Mouse (Mus musculus): ENCODE measurements around the gene Vldlr.

Vldlr gene

DNA sequence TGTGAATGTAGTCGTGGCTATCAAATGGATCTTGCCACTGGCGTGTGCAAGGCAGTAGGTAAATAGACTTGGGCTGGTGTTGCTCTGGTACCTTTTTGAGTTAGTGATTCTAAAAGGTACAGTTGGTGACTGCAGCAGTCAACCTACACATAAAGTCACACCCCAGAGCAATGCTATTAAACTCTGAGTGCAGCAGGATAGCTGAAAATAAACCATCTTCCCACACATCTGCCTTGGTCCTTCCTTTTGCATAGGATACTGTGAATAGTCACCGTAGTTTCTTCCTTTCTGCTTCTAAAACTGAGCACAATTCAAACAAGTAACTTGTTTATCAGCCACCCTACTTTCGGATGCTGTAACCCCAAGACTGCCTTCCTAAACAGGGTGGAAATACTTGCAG is 23.6 kb downstream of the Vldlr start:
- no peak for DNase-seq

DNA sequence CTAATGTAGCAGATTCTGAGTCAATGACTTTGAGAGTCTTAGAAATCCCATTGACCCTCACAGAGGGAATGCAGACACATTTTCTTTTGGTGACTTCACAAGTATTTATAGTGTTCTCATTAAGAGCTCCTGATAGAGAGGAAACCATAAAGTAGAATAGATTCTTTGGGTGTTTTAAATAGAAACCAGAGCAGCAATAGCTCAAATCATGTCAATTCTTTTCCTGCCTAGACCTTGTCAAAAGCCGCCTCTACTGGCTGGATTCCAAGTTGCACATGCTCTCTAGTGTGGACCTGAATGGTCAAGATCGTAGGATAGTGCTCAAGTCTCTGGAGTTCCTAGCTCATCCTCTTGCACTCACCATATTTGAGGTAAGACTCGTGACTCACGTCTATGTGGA is 27.2 kb downstream of the Vldlr start:
- DNase-seq: no peak

DNA sequence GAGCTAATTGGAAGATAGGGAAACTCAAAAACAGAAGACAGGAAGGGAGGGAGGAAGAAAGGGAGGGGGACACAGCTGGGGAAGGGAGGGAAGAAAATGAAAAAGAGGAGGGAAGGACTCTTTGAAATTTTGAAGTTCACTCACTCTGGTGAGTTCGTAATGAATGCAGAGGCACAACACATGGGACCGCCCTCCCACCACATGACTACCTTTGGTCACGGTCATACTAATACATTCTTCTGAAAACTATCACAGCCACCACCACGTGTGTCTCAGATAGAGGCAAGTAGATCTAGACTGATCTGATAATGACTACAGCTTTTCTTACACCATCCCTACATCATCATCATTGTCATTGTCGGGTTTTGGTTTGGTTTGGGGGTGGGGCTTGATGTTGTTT is 38.5 kb downstream of the Vldlr start:
- DNase-seq: no peak

DNA sequence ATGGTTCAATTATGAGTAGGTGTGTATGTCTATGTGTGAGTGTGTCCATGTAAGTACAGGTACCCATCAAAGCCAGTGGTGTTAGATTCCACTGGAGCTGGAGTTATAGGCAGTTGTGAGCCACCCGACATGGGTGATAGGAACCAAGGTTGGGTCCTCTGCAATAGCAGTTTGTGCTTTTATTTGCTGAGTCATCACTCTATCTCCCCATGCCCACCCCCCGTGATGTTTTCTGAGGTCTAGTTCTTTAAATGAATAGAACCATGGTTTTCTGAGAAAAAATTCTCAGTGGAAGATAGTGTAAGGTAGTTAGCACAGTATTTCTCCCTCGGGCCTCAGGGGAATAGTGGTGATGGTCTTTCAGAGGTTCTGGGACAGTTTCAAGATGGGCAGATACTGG is 39.4 kb downstream of the Vldlr start:
- no peak for DNase-seq

DNA sequence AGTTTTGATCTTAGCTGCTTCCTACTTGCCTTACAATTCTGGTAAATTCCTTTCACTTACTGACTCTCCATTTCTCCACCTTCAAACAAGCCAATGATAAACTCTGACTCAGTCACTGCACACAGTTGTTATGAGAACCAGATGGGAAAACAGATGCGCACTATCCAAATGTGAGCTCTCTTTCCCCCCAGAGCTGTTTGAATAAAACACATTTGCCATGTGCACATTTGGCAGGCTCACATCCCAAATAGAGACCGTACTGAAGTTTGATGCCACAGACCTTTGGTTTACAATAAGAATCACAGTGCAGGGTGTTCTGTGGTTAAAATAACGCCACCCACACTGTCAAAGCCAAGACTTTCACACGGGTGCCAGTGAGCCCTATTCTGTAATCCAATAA is 43.8 kb downstream of the Vldlr start:
- DNase-seq: no peak

DNA sequence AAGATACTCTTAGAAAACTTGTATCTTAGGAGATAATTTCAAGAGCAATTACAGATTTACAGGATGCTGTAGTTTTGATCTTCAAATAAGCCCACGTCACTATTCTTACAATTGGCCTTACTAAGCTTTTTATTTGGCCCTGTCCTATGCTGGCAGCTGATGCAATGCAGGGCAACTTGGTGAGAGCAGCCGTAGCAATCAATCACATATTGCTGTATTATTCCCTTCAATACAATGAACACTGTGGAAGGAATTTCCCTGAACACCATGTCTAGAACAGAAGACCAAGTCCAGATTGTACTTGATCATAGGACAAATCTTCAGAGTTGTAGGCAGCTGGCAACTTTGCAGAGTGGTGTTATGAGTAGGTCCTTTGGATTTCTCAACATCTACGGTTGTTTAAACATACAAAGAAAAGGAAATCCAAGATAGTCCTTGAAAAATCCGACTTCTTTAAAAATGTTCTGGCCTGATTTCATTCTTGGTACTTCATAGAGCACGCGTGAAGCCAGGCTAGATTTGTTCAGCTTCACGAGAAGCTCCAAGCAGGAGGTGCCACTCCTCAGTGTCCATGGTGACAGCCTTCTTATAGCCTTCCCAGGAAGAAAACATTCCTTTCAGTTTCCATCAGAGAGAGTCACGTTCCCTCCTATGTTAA is 44.5 kb downstream of the Vldlr start:
- DNase-seq: no peak

DNA sequence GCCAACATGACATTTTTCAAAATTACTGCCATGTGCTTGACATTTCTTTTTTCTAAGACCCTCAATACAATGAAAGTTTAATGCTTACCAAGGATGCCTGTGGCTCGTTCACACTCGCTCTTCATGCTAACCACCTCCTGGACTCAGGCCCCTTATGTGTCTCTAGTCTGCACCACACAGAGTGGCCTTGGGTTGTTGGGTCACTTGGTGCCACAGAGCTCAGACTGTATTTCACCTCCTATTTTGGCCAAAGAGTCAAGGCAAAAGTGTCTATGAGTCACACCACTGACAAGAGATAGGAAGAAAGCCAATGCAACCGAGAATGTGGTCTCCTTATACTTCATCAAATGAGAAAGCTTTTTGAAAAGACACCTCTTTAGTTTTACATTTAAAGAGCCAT is 45.9 kb downstream of the Vldlr start:
- no peak for DNase-seq

DNA sequence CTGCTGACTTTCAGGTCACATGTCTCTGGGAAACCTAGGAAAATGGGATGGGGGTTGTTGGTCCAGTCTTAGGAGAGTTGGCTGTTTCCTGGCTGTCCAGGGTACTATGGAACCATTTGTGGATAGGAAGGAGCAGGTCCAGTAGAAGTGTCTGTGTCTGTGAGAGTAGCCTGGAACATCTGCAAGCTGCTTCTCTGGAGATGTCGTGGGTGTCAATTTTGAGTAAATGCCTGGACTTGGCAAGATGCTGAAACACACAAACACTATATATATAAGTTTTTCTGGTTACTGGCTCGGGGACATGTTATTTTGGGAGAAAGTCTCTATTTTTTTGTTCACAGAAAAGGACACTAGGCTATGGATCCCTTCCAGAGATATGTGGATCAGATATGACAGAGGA is 57.1 kb downstream of the Vldlr start:
- no peak for DNase-seq

DNA sequence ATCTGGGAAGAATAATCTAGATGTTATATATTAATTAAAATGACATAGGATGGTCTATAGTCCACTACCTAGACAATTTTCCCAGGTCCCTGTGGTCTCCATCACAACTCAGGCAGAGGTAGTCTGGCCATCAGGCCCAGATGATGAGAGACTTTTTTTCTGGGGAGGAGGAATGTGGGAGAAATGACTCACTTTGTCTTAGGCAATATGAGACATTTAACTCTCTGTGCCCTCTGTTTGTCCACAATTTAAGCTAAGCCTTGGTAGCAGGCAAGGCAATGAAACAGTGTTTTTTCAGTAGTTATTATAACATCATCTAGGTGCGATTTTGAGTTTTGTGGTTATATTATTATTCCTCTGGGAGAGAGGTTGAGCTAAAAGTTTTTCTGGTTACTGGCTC is 58.1 kb downstream of the Vldlr start:
- DNase-seq: no peak

DNA sequence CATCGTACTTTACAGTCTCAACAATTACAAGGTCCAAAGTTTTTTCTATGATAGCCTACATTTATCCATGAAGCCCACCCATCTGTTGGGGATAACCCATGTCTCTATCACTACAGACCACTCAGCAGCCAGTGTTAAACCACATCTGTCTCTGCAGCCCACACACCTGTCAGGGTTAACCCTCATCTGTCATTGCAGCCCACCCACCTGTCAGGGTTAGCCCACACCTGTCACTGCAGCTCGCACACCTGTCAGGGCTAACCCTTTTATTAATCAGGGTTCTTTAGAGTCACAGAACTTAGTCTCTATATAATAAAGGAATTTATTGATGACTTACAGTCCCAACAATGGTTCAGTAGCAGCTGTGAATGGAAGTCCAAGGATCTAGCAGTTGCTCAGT is 62.9 kb downstream of the Vldlr start:
- DNase-seq: no peak
